Mouse (Mus musculus) liver, adult 2 months (tissue): Measurements from ENCODE around the gene Kpna4.

Source experiments
- CTCF ChIP-seq: fragments of 200-500 bp; IDR thresholded peaks from 2 replicates; pipeline ENCODE4 v1.5.1; 2011; ENCODE audit warnings: low read depth, low read length, control low read depth
- POLR2A ChIP-seq: fragments of 200-500 bp; IDR thresholded peaks from 2 replicates; pipeline ENCODE4 v1.6.1; 2011; ENCODE audit warnings: low read length, control low read depth; ENCODE audit not compliant: insufficient read depth; ENCODE audit errors: extremely low read depth

- no peak for TF ChIP-seq POLR2A
- TF ChIP-seq CTCF, result no peak
Measured at GRCm38 (mm10) chr3:69041298-69041697, 85.6 kb downstream of the Kpna4 start.
